Mouse (Mus musculus): ENCODE results near the gene Entpd2. TPM values are rescaled to one million over a fixed set of nuclear protein-coding genes. Genes with fewer than 3 reads are reported as not detected.

Gene Entpd2
- total RNA-seq, 2 experiments from 2014 or later = 13.6 to 13.8 TPM

DNA sequence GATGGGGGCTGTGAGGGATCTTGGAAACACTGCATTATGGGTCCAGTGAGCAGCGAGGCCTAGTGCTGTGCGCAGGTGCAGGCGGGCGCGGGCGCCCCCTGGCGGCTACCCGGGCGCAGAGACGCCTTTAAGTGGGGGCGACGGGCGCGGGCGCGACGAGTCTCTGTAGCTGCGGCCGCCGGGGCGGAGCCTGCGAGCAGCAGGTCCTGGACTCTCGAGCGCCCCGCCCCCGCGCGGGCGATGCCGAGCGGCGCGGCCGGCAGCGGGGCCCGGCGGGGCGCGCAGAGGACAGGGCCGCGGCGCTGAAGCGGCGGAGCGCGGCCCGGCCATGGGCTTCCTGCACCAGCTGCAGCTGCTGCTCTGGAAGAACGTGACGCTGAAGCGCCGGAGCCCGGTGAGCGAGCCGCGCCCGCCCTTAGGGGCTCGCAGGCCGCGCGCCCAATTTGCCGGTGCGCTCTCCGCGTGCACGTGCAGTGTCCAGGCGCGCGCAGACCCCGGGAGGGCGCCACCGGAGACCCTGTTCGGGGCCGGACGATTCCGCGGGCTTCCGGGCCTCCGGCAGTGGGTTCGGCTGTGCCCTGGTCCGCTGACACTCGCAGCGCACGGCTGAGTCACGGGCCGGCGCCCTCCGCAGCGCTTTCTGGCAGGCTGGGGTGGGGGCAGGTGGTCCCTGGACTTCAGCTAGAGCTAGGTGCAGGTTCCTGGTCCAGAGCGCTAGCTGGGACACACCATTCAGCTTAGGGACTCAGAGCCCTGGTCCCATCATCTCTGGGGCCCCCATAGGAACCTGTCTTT, 33.0 kb downstream of the Entpd2 start, which contains the start of gene Abca2:
Gene Abca2, plus strand, starts transcription at position 262 of the 795 bp plus-strand sequence.
- DNase-seq (ENCODE audit: low spot score in 2 of 2) = peak; percentile 94 to 98

DNA sequence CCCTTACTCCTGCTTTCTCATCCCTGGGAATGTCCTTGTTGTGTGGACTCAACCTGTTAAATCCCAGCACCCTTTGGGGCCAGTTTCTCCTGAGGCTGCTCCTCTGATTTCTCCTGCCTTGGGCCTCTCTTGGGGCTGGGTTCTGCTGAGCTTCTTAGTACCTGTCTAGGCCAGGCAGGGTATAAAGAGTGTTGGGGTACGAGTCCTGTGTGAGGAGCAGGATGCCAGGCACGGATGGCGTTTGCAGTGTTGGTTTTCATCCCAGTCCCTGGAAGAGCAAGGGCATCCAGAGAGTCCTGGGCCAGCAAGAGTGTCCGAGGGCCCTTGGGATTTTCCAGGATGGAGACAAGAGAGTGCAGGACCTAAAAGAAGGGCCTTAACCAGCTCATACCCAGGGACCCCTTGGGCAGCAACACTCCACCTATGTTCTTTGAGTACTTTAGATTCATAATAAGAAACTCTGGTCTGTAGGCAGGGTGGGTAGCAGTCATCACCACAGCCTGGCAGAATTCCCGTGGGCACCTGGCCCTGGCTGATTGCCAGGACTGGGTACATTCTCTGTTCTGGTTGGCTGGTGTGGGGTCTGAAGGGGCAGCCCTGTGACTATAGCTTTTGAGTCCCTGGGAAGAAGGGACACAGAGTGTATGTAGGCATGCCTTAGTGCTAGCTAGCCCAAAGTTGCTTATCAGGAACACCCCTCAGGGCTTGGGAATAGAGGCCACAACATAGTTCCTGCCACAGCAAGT, 33.9 kb downstream of the Entpd2 start:
- DNase-seq (ENCODE audit: low spot score in 2 of 2) = peak in 1 of 2 experiments; percentile 17

DNA sequence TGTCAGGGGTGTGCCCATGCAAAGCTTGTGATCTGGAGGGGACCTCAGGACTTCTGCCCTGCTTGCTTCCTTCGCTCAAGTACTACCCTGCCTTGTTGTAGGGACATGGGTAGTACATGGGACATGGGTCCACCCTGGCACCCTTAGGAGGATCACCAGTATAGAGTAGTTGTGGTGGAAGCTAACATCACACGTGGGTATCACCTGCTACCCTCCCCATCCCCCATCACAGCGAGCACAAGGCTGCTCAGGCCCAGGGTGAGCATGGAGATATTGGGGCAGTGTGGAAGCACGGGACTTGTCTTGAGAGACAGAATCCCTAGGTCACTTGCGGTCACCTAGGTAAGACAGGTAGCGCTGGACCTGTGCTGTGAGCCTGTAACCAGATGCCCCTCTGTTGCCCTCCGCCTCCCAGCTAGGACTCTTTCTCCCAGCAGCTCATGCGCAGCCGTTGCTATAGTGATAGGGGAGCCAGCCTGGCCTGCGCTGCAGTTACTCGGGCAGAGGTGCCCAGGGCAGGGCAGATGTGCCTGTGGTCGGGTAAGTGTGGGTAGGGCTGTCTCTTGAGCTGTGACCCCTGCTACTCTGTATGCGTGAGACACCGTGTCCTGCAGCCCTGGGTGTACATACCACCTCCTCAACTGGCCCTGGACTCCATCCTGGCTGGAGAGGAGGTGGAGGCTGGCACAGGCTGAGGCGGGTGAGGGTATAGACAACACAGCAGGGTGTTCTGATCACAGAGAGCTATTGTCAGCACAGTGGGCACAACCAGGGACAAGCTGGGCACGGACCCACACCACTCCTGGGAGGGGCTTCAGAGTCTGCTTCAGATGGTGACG, 34.9 kb downstream of the Entpd2 start:
- peak; percentile 44 for DNase-seq (ENCODE audit: low spot score in 2 of 2)

GRCm38 (mm10) chr2:25431308-25431855, 35.7 kb downstream of the Entpd2 start:
- no peak for DNase-seq (ENCODE audit: low spot score in 2 of 2)

GRCm38 (mm10) chr2:25432326-25433098, 36.8 kb downstream of the Entpd2 start:
- no peak for DNase-seq (ENCODE audit: low spot score in 2 of 2)

DNA sequence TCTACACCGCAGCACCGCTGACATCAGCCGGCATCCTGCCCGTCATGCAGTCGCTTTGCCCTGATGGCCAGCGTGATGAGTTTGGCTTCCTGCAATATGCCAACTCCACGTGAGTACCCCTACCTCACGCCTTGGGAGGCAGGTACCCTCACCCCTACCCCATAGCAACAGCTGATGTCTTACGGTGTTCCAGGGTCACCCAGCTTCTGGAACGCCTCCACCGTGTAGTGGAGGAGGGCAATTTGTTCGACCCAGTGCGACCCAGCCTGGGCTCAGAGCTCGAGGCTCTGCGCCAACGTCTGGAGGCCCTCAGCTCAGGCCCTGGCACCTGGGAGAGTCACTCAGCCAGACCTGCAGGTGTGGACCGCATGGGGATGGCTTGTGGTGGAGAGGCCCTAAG, 37.4 kb downstream of the Entpd2 start:
- DNase-seq (ENCODE audit: low spot score in 2 of 2) = no peak

DNA sequence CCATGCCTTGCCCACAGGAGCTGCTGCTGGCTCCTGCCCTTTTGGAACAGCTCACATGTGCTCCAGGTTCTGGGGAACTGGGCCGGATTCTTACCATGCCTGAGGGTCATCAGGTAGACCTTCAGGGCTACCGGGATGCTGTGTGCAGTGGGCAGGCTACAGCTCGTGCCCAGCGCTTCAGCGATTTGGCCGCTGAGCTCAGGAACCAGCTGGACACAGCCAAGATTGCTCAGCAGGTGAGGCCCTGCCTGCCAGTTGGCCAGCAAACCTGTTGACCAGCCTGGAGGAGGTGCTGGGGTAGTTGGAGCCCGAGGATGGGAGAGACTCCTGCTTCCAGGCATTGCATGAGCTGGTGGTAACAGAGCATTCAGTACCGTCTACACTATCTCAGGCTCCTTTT, 38.6 kb downstream of the Entpd2 start:
- DNase-seq (ENCODE audit: low spot score in 2 of 2) = no peak

GRCm38 (mm10) chr2:25436286-25436820, 40.7 kb downstream of the Entpd2 start:
- DNase-seq (ENCODE audit: low spot score in 2 of 2) = no peak

DNA sequence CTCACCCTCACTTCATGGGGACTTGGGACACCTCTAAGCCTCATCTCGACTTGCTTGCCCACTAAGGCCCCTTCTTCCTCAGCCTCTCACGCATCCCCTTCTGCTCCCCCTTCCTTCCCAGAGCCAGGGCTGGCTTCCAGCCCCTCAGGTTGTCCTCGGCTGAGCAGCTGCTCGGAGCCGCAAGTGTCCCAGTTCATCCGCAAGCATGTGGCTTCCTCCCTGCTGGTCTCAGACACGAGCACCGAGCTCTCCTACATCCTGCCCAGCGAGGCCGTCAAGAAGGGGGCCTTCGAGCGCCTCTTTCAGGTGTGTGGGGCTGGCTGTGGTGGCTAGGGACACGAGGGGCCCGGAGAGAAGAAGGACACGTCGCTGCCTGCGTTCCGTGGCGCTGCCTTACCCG, 45.4 kb downstream of the Entpd2 start:
- no peak for DNase-seq (ENCODE audit: low spot score in 2 of 2)

- DNase-seq (ENCODE audit: low spot score in 2 of 2) = no peak
Measured at GRCm38 (mm10) chr2:25442682-25443081, 47.0 kb downstream of the Entpd2 start.

Small RNA genes lying within 50 kb of the gene (microRNA-seq; reads per million reads assigned to microRNA genes)
- 7.2 to 8.5 reads per million in 2 experiments for gene Mir3087

Other genes with a start within 250 kb of the Entpd2 start
- 10 to 100 TPM; 19.2 to 23.9 TPM for gene Nrarp, start 215.1 kb upstream of the Entpd2 start, total RNA-seq (2021)
- gene Tor4a, start 199.0 kb upstream of the Entpd2 start, total RNA-seq (2021) = 1 to 10 TPM; 2.2 to 2.5 TPM
- 10 to 100 TPM; 62.1 to 68.6 TPM for gene Nelfb, start 184.4 kb upstream of the Entpd2 start, total RNA-seq (2021)
- gene Stpg3, start 181.2 kb upstream of the Entpd2 start, total RNA-seq (2021) = under 1 TPM; 0.37 to 0.40 TPM
- not detected for gene Fam166a, start 177.1 kb upstream of the Entpd2 start, total RNA-seq (2021)
- gene Tubb4b, start 171.2 kb upstream of the Entpd2 start, total RNA-seq (2021) = 100 to 1,000 TPM; 358 to 360 TPM
- not detected for gene Slc34a3, start 161.5 kb upstream of the Entpd2 start, total RNA-seq (2021)
- gene Rnf224, start 159.1 kb upstream of the Entpd2 start, total RNA-seq (2021) = not detected
- 100 to 1,000 TPM; 252 to 262 TPM for gene Rnf208, start 153.6 kb upstream of the Entpd2 start, total RNA-seq (2021)
- gene Cysrt1, start 153.4 kb upstream of the Entpd2 start, total RNA-seq (2021) = not detected
- gene AL732309.1, start 149.0 kb upstream of the Entpd2 start, total RNA-seq (2021) = 1 to 10 TPM; 1.4 to 4.1 TPM
- gene Tmem203, start 140.4 kb upstream of the Entpd2 start, total RNA-seq (2021) = 10 to 100 TPM; 31.8 to 37.8 TPM
- 10 to 100 TPM; 13.7 to 17.9 TPM for gene Tprn, start 133.3 kb upstream of the Entpd2 start, total RNA-seq (2021)
- gene Ssna1, start 123.4 kb upstream of the Entpd2 start, total RNA-seq (2021) = 10 to 100 TPM; 57.6 to 70.5 TPM
- 10 to 100 TPM; 87.1 to 87.2 TPM for gene Anapc2, start 123.4 kb upstream of the Entpd2 start, total RNA-seq (2021)
- not detected for gene Tmem210, start 107.7 kb upstream of the Entpd2 start, total RNA-seq (2021)
- gene Lrrc26, start 106.0 kb upstream of the Entpd2 start, total RNA-seq (2021) = not detected
- gene Grin1, start 76.7 kb upstream of the Entpd2 start, total RNA-seq (2021) = 100 to 1,000 TPM; 393 to 402 TPM
- 10 to 100 TPM; 62.1 to 62.2 TPM for gene Man1b1, start 63.5 kb upstream of the Entpd2 start, total RNA-seq (2021)
- 10 to 100 TPM; 30.4 to 38.7 TPM for gene Dpp7, start 39.5 kb upstream of the Entpd2 start, total RNA-seq (2021)
- gene Uap1l1, start 30.2 kb upstream of the Entpd2 start, total RNA-seq (2021) = 10 to 100 TPM; 17.3 to 21.6 TPM
- gene Sapcd2, start 23.6 kb upstream of the Entpd2 start, total RNA-seq (2021) = 1 to 10 TPM; 1.4 to 1.8 TPM
- gene Npdc1, start 3.5 kb downstream of the Entpd2 start, total RNA-seq (2021) = 100 to 1,000 TPM; 328 to 341 TPM
- under 1 TPM; 0.21 to 0.56 TPM for gene Fut7, start 27.4 kb downstream of the Entpd2 start, total RNA-seq (2021)
- 100 to 1,000 TPM; 155 to 165 TPM for gene Abca2, start 32.8 kb downstream of the Entpd2 start, total RNA-seq (2021)
- 1 to 10 TPM in 1 of 2 experiments, not detected in 1; 1.5 TPM for gene Clic3, start 61.0 kb downstream of the Entpd2 start, total RNA-seq (2021)
- 10 to 100 TPM; 64.5 to 69.1 TPM for gene Paxx, start 65.2 kb downstream of the Entpd2 start, total RNA-seq (2021)
- 1,000 to 10,000 TPM; 2,769 to 3,095 TPM for gene Ptgds, start 74.2 kb downstream of the Entpd2 start, total RNA-seq (2021)
- not detected for gene Lcn12, start 98.0 kb downstream of the Entpd2 start, total RNA-seq (2021)
- gene Fbxw5, start 104.9 kb downstream of the Entpd2 start, total RNA-seq (2021) = 100 to 1,000 TPM; 105 to 114 TPM
- gene C8g, start 105.8 kb downstream of the Entpd2 start, total RNA-seq (2021) = under 1 TPM; 0.52 to 0.74 TPM
- 10 to 100 TPM; 11.6 to 11.9 TPM for gene Traf2, start 151.1 kb downstream of the Entpd2 start, total RNA-seq (2021)
- 100 to 1,000 TPM; 199 to 203 TPM for gene Edf1, start 162.0 kb downstream of the Entpd2 start, total RNA-seq (2021)
- gene Mamdc4, start 179.0 kb downstream of the Entpd2 start, total RNA-seq (2021) = 1 to 10 TPM; 1.1 to 1.3 TPM
- 10 to 100 TPM; 60.3 to 63.0 TPM for gene Phpt1, start 179.3 kb downstream of the Entpd2 start, total RNA-seq (2021)
- gene Ajm1, start 185.9 kb downstream of the Entpd2 start, total RNA-seq (2021) = 10 to 100 TPM; 85.6 to 86.3 TPM
- gene Rabl6, start 212.6 kb downstream of the Entpd2 start, total RNA-seq (2021) = 100 to 1,000 TPM; 146 to 150 TPM
- not detected for gene Ccdc183, start 221.8 kb downstream of the Entpd2 start, total RNA-seq (2021)
- gene Tmem141, start 226.1 kb downstream of the Entpd2 start, total RNA-seq (2021) = 10 to 100 TPM; 21.7 to 23.1 TPM
- under 1 TPM; 0.66 to 0.79 TPM for gene Fcna, start 232.2 kb downstream of the Entpd2 start, total RNA-seq (2021)

Data from left cerebral cortex, adult 18-20 months (tissue).